Mouse (Mus musculus) heart, embryonic 11.5 days (tissue): ENCODE measurements around the gene Ifne. TPM values are rescaled to one million over a fixed set of nuclear protein-coding genes. Genes with fewer than 3 reads are reported as not detected.

Experiments
- ATAC-seq: fragments of 200-750 bp; cut with Nextera tagmentation; replicated peaks from 2 replicates; pipeline ENCODE4 v1.8.0; 2017; ENCODE audit warnings: moderate library complexity; ENCODE audit not compliant: insufficient number of reproducible peaks, low FRiP score, low TSS enrichment
- H3K27ac ChIP-seq: fragments of 300-500 bp; sonication (generic); 2 replicates; pipeline ENCODE4 v1.5.1; 2014; ENCODE audit warnings: mild to moderate bottlenecking, low read depth, low read length
- H3K27me3 ChIP-seq: fragments of 300-500 bp; sonication (generic); 2 replicates; pipeline ENCODE4 v1.6.1; 2014; ENCODE audit warnings: mild to moderate bottlenecking, low read length, mixed read lengths; ENCODE audit not compliant: control insufficient read depth, insufficient read depth
- H3K36me3 ChIP-seq: fragments of 300-500 bp; sonication (generic); 2 replicates; pipeline ENCODE4 v1.6.1; 2014; ENCODE audit warnings: mild to moderate bottlenecking, low read length, moderate library complexity, mixed read lengths; ENCODE audit not compliant: control insufficient read depth, insufficient read depth
- H3K4me1 ChIP-seq: fragments of 300-500 bp; sonication (generic); 2 replicates; pipeline ENCODE4 v1.6.1; 2014; ENCODE audit warnings: low read length; ENCODE audit not compliant: control insufficient read depth, insufficient read depth
- H3K4me2 ChIP-seq: fragments of 300-500 bp; sonication (generic); 2 replicates; pipeline ENCODE4 v1.6.1; 2014; ENCODE audit warnings: mild to moderate bottlenecking, moderate library complexity
- H3K4me3 ChIP-seq: fragments of 300-500 bp; sonication (generic); 2 replicates; pipeline ENCODE4 v1.5.1; 2014; ENCODE audit warnings: low read depth, low read length
- H3K9ac ChIP-seq: fragments of 300-500 bp; sonication (generic); 2 replicates; pipeline ENCODE4 v1.6.1; 2014; ENCODE audit warnings: mild to moderate bottlenecking, low read depth, low read length, moderate library complexity
- H3K9me3 ChIP-seq: fragments of 300-500 bp; sonication (generic); replicated peaks from 2 replicates; pipeline ENCODE4 v1.6.1; 2016; ENCODE audit warnings: low read length; ENCODE audit not compliant: control insufficient read depth
- WGBS: fragments of 180-500 bp; shearing (Covaris S2); extraction: QIAGEN DNeasy Blood & Tissue Kit; methylation state at CpG from one replicate; pipeline ENCODE4 v1.1.7; 2014; ENCODE audit not compliant: insufficient replicate concordance; 5-methylcytosine and 5-hydroxymethylcytosine counted together
- polyA plus RNA-seq: library from polyadenylated mRNA; unstranded; fragments of >200 nt; fragmentation: Nextera tagmentation; extraction: Ambion mirVana; gene quantifications from 2 replicates; pipeline ENCODE4 v1.2.1, GENCODE M21; 2014

Ifne gene
- not detected in 2 replicates for polyA plus RNA-seq

- no peak within 1 kb of the TSS for H3K27ac ChIP-seq
- no peaks in the 10 kb centered on the region for H3K9me3 ChIP-seq
- H3K4me3 ChIP-seq, result no peak within 1 kb of the TSS
- H3K36me3 ChIP-seq, result no peaks in the 10 kb centered on the region
- 83% methylated on average over 8 of the region's 8 CpGs for WGBS
- H3K27me3 ChIP-seq, result no peaks in the 10 kb centered on the region
- H3K4me2 ChIP-seq, result no peak within 1 kb of the TSS
- no peak within 1 kb of the TSS for H3K9ac ChIP-seq
- ATAC-seq, result no peak
- no peaks in the 10 kb centered on the region for H3K4me1 ChIP-seq
Observed at GRCm38 (mm10) chr4:88880101-88880500, at the start of gene Ifne. Ifne (minus strand) TSS chr4:88880201.

DNA sequence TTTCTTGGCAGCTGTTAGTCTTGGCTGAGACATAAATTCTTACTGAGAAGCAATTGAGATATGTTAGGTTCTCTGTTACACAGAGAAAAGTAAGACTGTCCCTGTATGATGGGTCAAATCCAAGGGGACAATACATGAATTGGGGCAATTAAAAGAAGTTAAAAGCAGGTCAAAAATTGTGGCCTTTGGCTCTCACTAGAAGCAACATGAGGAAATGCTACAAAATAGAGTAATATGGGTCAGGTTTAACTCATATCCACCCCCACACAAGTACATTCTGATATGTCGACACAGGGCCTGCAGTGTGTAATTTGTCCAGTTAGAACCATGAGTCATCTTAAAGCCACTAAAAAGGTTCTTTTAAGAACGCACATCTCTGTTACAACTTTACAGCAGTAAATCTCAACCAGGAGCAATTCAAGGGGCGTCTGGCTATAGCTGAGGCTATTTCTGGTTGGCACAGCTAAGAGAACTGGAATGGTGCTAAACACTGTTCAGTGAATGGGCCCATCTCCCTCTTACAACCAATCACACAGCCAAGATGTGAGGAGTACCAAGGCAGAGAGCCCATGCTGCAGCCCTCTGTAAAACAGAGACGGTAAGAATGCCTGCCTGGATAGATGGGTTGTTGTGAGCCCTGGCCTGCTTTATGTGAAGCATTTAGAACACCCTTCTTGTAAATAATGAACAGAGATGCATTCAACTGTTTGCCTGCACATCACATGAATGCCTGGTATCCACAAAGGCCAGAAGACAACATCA lies 48.5 kb upstream of the Ifne start:
- no peak overlapping the region for H3K27ac ChIP-seq
- no peak for ATAC-seq
- 47% methylated on average over 4 of the region's 4 CpGs for WGBS

GRCm38 (mm10) chr4:88927850-88928249 lies 47.8 kb upstream of the Ifne start:
- 83% methylated on average over 2 of the region's 2 CpGs for WGBS
- no peak overlapping the region for H3K27ac ChIP-seq

More for the DNA sequence above, 48.5 kb upstream of the Ifne start:
- Histone ChIP-seq H3K27me3 (no peaks in the 10 kb centered on the region), H3K4me3 (no peak overlapping the region), H3K4me2 (no peak overlapping the region), H3K9me3 (no peaks in the 10 kb centered on the region), H3K9ac (no peak overlapping the region), H3K36me3 (no peaks in the 10 kb centered on the region), H3K4me1 (no peaks in the 10 kb centered on the region)

DNA sequence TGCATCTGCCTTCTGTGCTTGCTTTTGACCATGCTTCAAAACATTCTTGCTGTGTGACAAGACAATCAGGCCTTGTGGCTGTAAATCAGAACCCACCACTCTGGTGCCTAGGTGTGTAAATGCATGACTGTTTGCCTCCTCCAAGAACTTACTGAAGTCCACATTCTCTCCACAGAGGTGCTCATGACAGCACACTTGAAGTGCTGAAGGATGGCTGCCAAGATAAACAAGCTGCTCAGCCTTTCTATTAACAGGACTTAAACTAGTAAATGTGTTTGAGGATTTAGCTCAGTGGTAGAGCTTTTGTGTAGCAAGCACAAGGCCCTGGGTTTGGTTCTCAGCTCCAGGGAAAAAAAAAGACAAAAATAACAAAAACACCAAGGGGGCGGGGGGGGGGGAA lies 46.6 kb upstream of the Ifne start:
- no peak for ATAC-seq
- no peak overlapping the region for H3K4me3 ChIP-seq
- H3K4me1 ChIP-seq, result no peaks in the 10 kb centered on the region
- H3K27ac ChIP-seq, result no peak overlapping the region
- H3K27me3 ChIP-seq, result no peaks in the 10 kb centered on the region
- 89% methylated on average over 1 of the region's 1 CpGs for WGBS
- H3K9ac ChIP-seq, result no peak overlapping the region
- no peaks in the 10 kb centered on the region for H3K36me3 ChIP-seq
- no peak overlapping the region for H3K4me2 ChIP-seq
- no peaks in the 10 kb centered on the region for H3K9me3 ChIP-seq

More at GRCm38 (mm10) chr4:88927850-88928249, 47.8 kb upstream of the Ifne start:
- Histone ChIP-seq H3K9ac (no peak overlapping the region), H3K9me3 (no peaks in the 10 kb centered on the region), H3K27me3 (no peaks in the 10 kb centered on the region), H3K36me3 (no peaks in the 10 kb centered on the region), H3K4me1 (no peaks in the 10 kb centered on the region), H3K4me2 (no peak overlapping the region), H3K4me3 (no peak overlapping the region)
- ATAC-seq, result no peak

DNA sequence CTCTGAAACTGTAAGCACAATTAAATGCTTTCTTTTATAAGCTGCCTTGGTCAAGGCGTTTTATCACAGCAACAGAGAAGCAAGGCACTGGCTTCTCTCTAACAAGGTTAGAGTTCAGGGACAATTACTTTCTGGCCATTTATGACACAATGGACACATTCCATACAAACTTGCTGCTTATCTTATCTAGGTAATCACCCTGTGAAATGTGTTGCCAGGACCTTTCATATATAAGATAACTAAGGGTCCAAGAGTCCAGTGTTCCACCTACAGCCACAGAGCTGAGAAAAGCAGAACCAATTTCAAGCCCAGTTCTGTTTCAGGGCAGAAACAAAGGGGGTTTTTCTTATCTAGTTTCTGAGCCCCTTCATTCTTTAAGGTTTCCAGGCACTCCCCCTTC lies 46.1 kb upstream of the Ifne start:
- Histone ChIP-seq H3K9ac (no peak overlapping the region), H3K4me2 (no peak overlapping the region), H3K27me3 (no peaks in the 10 kb centered on the region), H3K27ac (no peak overlapping the region), H3K4me3 (no peak overlapping the region), H3K36me3 (no peaks in the 10 kb centered on the region), H3K4me1 (no peaks in the 10 kb centered on the region), H3K9me3 (no peaks in the 10 kb centered on the region)
- ATAC-seq, result no peak
- WGBS, result 74% methylated on average over 1 of the region's 1 CpGs

GRCm38 (mm10) chr4:88925456-88925855 lies 45.5 kb upstream of the Ifne start:
- H3K27me3 ChIP-seq, result no peaks in the 10 kb centered on the region
- ATAC-seq, result no peak
- H3K4me1 ChIP-seq, result no peaks in the 10 kb centered on the region
- H3K9me3 ChIP-seq, result no peaks in the 10 kb centered on the region
- H3K4me2 ChIP-seq, result no peak overlapping the region
- no peak overlapping the region for H3K27ac ChIP-seq
- no peaks in the 10 kb centered on the region for H3K36me3 ChIP-seq
- no peak overlapping the region for H3K9ac ChIP-seq
- 83% methylated on average over 2 of the region's 2 CpGs for WGBS
- H3K4me3 ChIP-seq, result no peak overlapping the region

GRCm38 (mm10) chr4:88921280-88921679 lies 41.3 kb upstream of the Ifne start:
- WGBS, result 89% methylated on average over 5 of the region's 5 CpGs
- Histone ChIP-seq H3K9me3 (no peaks in the 10 kb centered on the region), H3K27me3 (no peaks in the 10 kb centered on the region), H3K9ac (no peak overlapping the region), H3K36me3 (no peaks in the 10 kb centered on the region), H3K4me1 (no peaks in the 10 kb centered on the region), H3K27ac (no peak overlapping the region), H3K4me2 (no peak overlapping the region), H3K4me3 (no peak overlapping the region)
- no peak for ATAC-seq

- H3K9me3 ChIP-seq, result no peaks in the 10 kb centered on the region
- whole genome bisulfite sequencing, result 84% methylated on average over 5 of the region's 5 CpGs
- no peaks in the 10 kb centered on the region for H3K27me3 ChIP-seq
- H3K9ac ChIP-seq, result no peak overlapping the region
- no peaks in the 10 kb centered on the region for H3K4me1 ChIP-seq
- no peak overlapping the region for H3K27ac ChIP-seq
- no peak for ATAC-seq
- no peak overlapping the region for H3K4me3 ChIP-seq
- H3K36me3 ChIP-seq, result no peaks in the 10 kb centered on the region
- H3K4me2 ChIP-seq, result no peak overlapping the region
Observed at GRCm38 (mm10) chr4:88917770-88918460, 37.9 kb upstream of the Ifne start.
